Mouse (Mus musculus) mesoderm, embryonic 11.5 days (tissue): ENCODE data around the gene Agps.
"Not testable (repeated sequence)": the region's sequence is repeated elsewhere in the genome, so short reads cannot be mapped to it uniquely, and the experiment has no call there.

Experiments
- DNase-seq: peaks from one replicate; pipeline ENCODE4 v3.0.0-alpha.2; 2012; ENCODE audit warnings: low read depth, low spot score

The Agps gene

GRCm38 (mm10) chr2:75929786-75930444 lies 97.9 kb downstream of the Agps start:
- DNase-seq, result no peak

- no peak for DNase-seq
Observed at GRCm38 (mm10) chr2:75930941-75931340, 99.0 kb downstream of the Agps start.

- peak; percentile 21 for DNase-seq
Observed at GRCm38 (mm10) chr2:75933541-75933940, 101.6 kb downstream of the Agps start.

GRCm38 (mm10) chr2:75936685-75937084 lies 104.7 kb downstream of the Agps start:
- DNase-seq, result not testable (repeated sequence)

- DNase-seq, result not testable (repeated sequence)
Observed at GRCm38 (mm10) chr2:75937520-75938116, 105.6 kb downstream of the Agps start.

- peak; percentile 85 for DNase-seq
Observed at GRCm38 (mm10) chr2:75938117-75939063, 106.4 kb downstream of the Agps start, which contains the start of gene Ttc30b. Gene Ttc30b (minus strand): TSS chr2:75938585.

- DNase-seq, result no peak
Observed at GRCm38 (mm10) chr2:75950685-75951084, 118.7 kb downstream of the Agps start.

- DNase-seq, result no peak
Observed at GRCm38 (mm10) chr2:75953320-75953719, 121.3 kb downstream of the Agps start.

- DNase-seq, result no peak
Observed at GRCm38 (mm10) chr2:75955709-75956108, 123.7 kb downstream of the Agps start.

- peak; percentile 54 for DNase-seq
Observed at GRCm38 (mm10) chr2:75959183-75959849, 127.3 kb downstream of the Agps start.

- DNase-seq, result peak; percentile 69
Observed at GRCm38 (mm10) chr2:75959850-75960365, 127.9 kb downstream of the Agps start.

- DNase-seq, result peak; percentile 33
Observed at GRCm38 (mm10) chr2:75960366-75961330, 128.7 kb downstream of the Agps start.

- no peak for DNase-seq
Observed at GRCm38 (mm10) chr2:75963211-75963840, 131.3 kb downstream of the Agps start.

GRCm38 (mm10) chr2:75964051-75964450 lies 132.1 kb downstream of the Agps start:
- no peak for DNase-seq

GRCm38 (mm10) chr2:75964512-75964911 lies 132.5 kb downstream of the Agps start:
- peak; percentile 70 for DNase-seq

GRCm38 (mm10) chr2:75964972-75965371 lies 133.0 kb downstream of the Agps start:
- peak; percentile 65 for DNase-seq

- no peak for DNase-seq
Observed at GRCm38 (mm10) chr2:75974131-75974530, 142.2 kb downstream of the Agps start.

- not testable (repeated sequence) for DNase-seq
Observed at GRCm38 (mm10) chr2:75976070-75976469, 144.1 kb downstream of the Agps start.

- DNase-seq, result not testable (repeated sequence)
Observed at GRCm38 (mm10) chr2:75977752-75978368, 145.9 kb downstream of the Agps start, which contains the start of gene Ttc30a2. Gene Ttc30a2 (minus strand): TSS chr2:75978170.
